Mouse (Mus musculus): ENCODE results near the gene Stim1. TPM values are rescaled to one million over a fixed set of nuclear protein-coding genes. Genes with fewer than 3 reads are reported as not detected.
"Not testable (repeated sequence)": the region's sequence is repeated elsewhere in the genome, so short reads cannot be mapped to it uniquely, and the experiment has no call there.

Gene Stim1
- total RNA-seq, 1 experiment from 2014 or later, result 41.0 TPM

DNA sequence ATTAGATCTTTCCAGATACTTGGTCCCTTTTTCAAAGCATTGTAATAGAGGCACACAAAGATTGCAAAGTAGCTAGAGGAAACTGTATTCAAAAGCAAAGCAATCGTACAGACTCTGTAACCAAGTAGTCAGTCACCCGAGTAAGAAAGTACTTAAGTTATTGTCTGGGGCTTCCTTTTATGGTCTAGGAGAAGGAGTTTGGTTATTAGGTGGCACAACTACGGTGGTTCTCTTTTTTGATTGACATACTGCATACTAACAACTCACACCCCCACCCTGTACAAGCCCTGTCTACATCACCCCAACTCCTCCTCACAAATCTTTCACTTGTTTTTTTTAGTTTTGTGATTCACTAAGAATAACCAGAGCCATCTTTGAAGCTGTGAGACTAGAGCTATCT lies 79.7 kb downstream of the Stim1 start:
- ATAC-seq (replicated peaks; ENCODE audit: low read depth, poor library complexity, severe bottlenecking), result no peak

DNA sequence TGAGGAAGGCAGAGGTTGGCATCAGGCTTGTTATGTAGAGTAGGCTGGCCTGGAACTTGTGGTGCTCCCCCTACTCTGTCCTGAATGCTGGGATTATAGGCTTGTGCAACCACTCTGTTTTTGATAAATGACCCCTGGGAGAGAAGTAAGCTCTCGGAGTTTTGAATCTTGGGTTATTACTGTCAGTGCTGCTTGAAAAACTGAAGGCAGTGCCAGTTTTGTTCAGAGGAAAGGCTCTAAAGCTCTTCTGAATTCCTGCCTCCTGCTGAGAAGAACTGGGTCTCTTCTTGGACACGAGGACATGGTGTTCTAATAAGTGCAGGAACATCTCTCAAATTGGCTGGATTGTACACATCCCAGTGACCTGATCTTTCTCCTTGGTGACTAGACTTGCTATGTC lies 81.1 kb downstream of the Stim1 start:
- no peak for ATAC-seq (replicated peaks; ENCODE audit: low read depth, poor library complexity, severe bottlenecking)

DNA sequence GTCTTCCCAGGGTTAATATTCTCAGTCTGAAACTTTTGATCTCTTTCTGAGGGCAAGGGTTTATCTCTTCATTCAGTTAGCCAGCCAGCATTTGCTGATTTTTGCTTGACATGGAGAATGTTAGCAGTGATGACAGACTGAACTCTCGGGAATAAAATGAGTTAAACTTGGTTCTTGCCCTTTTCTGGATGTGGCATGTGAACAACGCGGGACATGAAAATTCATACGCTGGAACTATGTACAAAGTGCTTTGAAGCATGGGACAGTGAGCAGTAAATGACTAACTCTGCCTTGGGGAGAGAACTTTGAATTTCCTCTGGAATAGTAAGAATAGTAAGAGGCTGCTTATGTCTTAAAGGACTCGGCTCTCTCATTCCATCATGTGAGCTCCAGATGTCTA lies 81.6 kb downstream of the Stim1 start:
- no peak for ATAC-seq (replicated peaks; ENCODE audit: low read depth, poor library complexity, severe bottlenecking)

DNA sequence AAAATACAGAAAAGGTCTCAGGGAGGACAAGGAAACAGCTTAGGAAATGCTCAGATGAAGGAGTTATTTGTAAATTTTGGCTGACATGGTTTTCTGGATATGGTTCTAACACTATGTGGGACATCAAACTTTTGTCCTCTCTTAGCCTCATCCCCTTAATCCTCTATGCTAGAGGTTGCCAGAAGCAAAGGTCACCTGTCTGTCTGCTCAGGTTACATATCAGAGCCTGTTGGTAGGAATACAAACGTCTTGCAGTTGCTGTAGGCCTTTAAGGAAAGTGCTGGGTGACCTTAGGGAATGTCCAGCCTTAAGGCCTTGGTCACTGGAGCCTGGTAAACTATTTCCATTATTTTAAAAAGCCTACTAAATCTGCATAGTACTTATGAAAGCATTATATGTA lies 85.8 kb downstream of the Stim1 start:
- no peak for ATAC-seq (replicated peaks; ENCODE audit: low read depth, poor library complexity, severe bottlenecking)

DNA sequence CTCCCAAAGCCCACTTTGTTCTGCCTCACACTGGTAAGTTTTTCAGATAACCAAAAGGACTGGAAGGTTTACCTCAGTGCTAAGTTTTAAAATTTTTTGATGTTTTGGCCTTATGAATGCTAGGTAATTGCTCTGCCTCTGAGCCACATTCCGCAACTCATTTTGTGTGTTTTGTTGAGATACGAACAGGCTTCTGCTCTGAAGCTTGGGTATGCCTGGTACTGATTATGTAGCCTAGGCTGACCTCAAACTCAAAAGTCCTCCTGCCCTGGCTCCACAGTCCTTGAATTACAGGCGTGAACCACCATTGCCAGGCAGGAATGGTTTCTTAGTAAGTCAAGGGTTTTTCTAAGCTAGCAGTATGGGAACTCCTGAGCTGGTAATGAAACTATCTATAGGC lies 90.5 kb downstream of the Stim1 start:
- no peak for ATAC-seq (replicated peaks; ENCODE audit: low read depth, poor library complexity, severe bottlenecking)

- ATAC-seq (replicated peaks; ENCODE audit: low read depth, poor library complexity, severe bottlenecking), result no peak
Observed at GRCm38 (mm10) chr7:102361297-102361696, 93.7 kb downstream of the Stim1 start.

DNA sequence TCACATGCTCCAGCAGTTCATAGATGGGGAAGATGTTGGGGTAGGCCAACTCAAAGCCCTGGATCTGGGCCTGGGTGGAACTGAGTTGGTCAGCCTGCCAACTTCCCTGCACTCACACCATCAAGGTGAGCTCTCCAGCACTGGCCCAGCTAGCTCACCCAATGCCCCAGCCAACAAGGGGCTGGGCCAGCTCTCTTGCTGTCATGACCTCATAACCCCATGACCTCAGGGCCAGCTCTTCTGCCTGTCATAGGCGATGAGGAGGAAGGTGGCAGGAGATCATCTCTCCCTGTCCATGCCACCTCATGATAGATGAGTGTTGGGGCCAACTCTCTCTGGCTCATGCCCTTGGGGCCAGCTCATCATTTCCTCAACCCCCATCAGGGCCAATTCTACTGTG lies 96.2 kb downstream of the Stim1 start:
- ATAC-seq (replicated peaks; ENCODE audit: low read depth, poor library complexity, severe bottlenecking), result no peak

- 0 out of 2 replicates have a peak, but pooled peaks have one; percentile 36 for ATAC-seq (replicated peaks; ENCODE audit: low read depth, poor library complexity, severe bottlenecking)
Observed at GRCm38 (mm10) chr7:102369661-102370060, 102.1 kb downstream of the Stim1 start.

GRCm38 (mm10) chr7:102370526-102370925 lies 102.9 kb downstream of the Stim1 start:
- no peak for ATAC-seq (replicated peaks; ENCODE audit: low read depth, poor library complexity, severe bottlenecking)

DNA sequence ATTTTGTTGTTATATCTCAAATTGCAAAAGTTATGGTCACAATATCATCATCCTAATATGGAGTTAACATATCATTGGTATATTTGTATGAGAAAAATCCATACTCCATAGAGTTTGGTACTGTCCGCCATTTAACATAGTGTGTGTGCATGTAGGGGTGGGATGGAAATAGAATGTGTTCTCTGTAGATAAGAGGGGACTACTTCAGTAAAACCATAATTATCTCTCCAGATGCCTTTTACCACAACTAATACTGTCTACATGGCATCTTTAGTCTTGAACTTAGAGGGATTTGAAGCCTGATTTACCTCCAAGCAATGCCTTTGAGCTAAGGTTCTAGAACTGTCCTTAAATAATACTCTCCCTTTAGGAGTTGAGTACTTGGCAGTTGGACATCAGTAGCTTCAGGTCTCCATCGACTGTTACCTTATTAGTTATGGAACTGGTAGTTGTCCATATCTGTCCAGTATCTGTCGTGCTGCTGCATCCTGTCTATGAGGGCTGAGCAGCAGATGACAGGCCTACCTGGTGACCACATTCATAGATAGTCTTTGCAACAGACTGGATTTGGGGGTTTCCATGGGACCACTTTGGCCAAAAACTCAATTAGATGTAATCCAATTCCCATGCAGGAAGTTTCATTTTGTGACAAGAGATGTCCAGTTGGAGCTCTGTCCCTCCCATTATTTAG lies 105.9 kb downstream of the Stim1 start:
- ATAC-seq (replicated peaks; ENCODE audit: low read depth, poor library complexity, severe bottlenecking), result peak; percentile 83

- ATAC-seq (replicated peaks; ENCODE audit: low read depth, poor library complexity, severe bottlenecking), result no peak
Observed at GRCm38 (mm10) chr7:102383221-102383620, 115.6 kb downstream of the Stim1 start.

DNA sequence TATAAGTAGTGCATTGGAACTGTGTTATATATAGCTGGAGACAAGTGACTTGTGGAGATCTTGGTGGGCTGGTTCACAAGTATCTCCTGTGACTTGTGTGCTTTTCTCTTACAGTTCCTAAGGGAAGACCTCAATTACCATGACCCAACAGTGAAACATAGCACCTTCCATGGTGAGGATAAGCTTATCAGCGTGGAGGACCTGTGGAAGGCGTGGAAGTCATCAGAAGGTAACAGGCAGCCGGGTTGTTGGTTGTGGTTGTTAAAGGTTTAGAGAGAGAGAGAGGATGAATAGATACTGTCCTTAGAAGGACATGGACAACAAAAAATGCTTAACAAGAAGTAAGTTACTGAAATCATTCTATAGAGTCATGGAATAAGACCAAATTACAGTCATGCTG lies 118.4 kb downstream of the Stim1 start:
- no peak for ATAC-seq (replicated peaks; ENCODE audit: low read depth, poor library complexity, severe bottlenecking)

- no peak for ATAC-seq (replicated peaks; ENCODE audit: low read depth, poor library complexity, severe bottlenecking)
Observed at GRCm38 (mm10) chr7:102389082-102389481, 121.5 kb downstream of the Stim1 start.

DNA sequence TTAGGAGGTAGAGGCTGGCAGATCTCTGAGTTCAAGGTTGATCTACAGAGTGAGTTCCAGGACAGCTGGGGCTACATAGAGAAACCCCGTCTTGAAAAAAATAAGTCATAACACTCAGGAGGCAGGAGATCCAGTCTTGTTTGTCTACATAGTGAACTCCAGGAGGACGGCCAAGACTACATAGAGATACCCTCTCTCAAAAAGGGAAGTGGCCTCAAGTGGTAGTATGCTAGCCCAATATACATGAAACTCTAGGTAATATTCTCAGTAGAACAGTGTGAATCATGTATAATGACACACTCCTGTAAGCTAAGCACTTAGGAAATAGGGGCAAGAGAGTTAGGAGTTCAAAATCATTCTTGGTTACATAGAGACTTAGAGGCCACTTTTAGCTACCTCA lies 126.3 kb downstream of the Stim1 start:
- ATAC-seq (replicated peaks; ENCODE audit: low read depth, poor library complexity, severe bottlenecking), result peak; percentile 68

DNA sequence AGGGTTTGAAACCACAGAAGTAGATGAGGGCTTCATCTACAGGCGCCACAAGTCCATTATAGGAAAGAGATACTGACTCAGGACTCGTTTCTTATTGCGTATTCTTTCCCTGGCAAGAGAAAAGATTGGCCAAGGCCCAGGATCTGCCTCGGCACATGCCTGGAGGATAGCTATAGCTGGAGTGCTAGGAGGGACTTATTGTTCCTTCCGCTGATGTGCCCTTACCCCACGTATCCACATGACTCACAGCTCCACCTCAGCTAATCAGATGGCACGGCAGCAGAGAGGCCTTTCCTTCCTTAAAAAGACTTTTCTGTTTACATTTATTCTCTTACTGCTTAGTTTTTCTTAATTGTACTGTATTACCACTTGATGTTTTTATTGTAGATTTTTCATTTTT lies 128.3 kb downstream of the Stim1 start:
- peak; percentile 74 for ATAC-seq (replicated peaks; ENCODE audit: low read depth, poor library complexity, severe bottlenecking)

DNA sequence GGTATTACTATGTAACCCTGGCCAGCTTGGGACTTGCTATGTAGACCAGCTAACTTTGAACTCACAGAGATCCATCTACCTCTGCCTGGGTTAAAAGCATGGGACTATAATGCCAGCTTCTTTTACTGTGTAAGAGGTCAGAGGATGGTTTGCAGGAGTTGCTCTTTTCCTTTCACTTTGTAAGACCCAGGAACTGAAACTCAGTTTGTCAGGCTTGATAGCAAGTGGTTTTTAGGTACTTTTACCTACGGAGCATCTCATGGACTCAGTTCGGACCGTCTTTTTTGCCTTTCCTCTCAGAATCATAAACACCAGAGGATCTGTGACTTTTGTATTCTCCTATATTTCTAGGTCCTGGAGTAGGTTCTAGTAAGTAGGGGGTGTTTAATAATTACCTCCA lies 128.7 kb downstream of the Stim1 start:
- ATAC-seq (replicated peaks; ENCODE audit: low read depth, poor library complexity, severe bottlenecking), result no peak

DNA sequence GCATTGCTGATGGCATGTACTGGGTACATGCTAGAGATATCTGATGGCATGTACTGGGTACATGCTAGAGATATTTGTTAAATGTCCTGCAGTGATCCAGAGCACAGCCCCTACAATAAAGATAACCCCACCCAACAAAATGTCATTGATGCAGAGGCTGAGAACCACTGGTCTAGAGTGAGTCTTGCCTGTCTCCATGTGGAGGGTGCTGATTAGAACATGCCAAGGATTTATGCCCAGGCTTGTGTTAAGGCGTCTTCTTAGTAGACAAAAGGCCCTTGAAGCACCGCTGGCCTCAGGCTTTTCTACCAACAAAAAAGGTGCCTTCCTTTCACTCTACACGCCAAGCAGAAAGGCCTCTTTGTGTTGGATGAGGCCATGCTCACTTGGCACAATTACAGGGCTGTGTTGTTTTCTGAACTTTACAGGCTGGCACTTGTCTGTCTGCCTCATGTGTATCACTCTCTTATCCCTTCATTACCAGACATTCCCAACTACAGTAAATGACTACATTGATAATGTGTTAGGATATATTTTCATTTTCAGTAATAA lies 131.7 kb downstream of the Stim1 start:
- ATAC-seq (replicated peaks; ENCODE audit: low read depth, poor library complexity, severe bottlenecking), result peak; percentile 54; the same call in 1 of the 2 replicates

- ATAC-seq (replicated peaks; ENCODE audit: low read depth, poor library complexity, severe bottlenecking), result no peak
Observed at GRCm38 (mm10) chr7:102404118-102404517, 136.5 kb downstream of the Stim1 start.

- no peak for ATAC-seq (replicated peaks; ENCODE audit: low read depth, poor library complexity, severe bottlenecking)
Observed at GRCm38 (mm10) chr7:102407440-102407839, 139.8 kb downstream of the Stim1 start.

- not testable (repeated sequence) for ATAC-seq (replicated peaks; ENCODE audit: low read depth, poor library complexity, severe bottlenecking)
Observed at GRCm38 (mm10) chr7:102415272-102415671, 147.7 kb downstream of the Stim1 start.

GRCm38 (mm10) chr7:102415841-102416240 lies 148.2 kb downstream of the Stim1 start:
- no peak for ATAC-seq (replicated peaks; ENCODE audit: low read depth, poor library complexity, severe bottlenecking)

DNA sequence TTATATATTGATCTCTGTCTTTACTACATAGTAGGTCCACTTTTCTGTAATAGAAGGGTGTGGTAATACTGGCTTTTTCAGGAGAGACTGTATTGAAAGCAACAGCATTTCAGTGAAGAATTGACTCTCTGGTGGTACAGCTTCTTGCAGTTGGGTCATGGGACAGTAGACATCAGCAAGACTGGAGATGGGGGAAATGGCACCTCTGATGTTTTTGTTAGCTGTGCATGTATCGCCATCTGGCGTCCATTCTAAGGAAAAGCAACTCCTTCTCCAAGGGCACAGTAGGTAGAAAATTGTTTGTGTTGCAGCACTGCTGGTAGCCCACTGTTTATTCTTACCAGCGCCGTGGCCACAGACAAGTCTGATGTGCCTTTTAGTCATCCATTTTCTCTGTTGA lies 149.8 kb downstream of the Stim1 start:
- ATAC-seq (replicated peaks; ENCODE audit: low read depth, poor library complexity, severe bottlenecking), result peak; percentile 99

All from common myeloid progenitor, adult 5-6 weeks (primary cell).